Mouse (Mus musculus) MEL (cell line): ENCODE measurements around the gene Gm29776. TPM values are rescaled to one million over a fixed set of nuclear protein-coding genes. Genes with fewer than 3 reads are reported as not detected.

Experiments used
- DNase-seq: peaks from one replicate; pipeline ENCODE4 v3.0.0; 2011; ENCODE audit warnings: low read depth, low spot score
- H3K27ac ChIP-seq: 2 replicates; pipeline ENCODE4 v1.5.1; 2012; ENCODE audit warnings: low read depth, mild to moderate bottlenecking, control low read depth, low read length, moderate library complexity; ENCODE audit not compliant: control insufficient read depth
- H3K27me3 ChIP-seq, 2 experiments: fragments of 150-350 bp in 1 of 2; sonication (generic) in 1 of 2; 2 replicates each; pipeline ENCODE4 v1.6.1; 2012; ENCODE audit warnings: low read length in 2 of 2, mild to moderate bottlenecking in 2 of 2, improper control_type of control experiment in 1 of 2, moderate library complexity in 1 of 2; ENCODE audit not compliant: insufficient read depth in 2 of 2, control insufficient read depth in 1 of 2
- H3K36me3 ChIP-seq, 2 experiments: 2 replicates each; pipeline ENCODE4 v1.6.1; 2012 to 2014; ENCODE audit warnings: low read length in 2 of 2, improper control_type of control experiment in 1 of 2, inconsistent platforms in 1 of 2, mild to moderate bottlenecking in 1 of 2; ENCODE audit not compliant: insufficient read depth in 2 of 2, control insufficient read depth in 1 of 2
- H3K4me1 ChIP-seq, 2 experiments: fragments of 150-350 bp in 1 of 2; sonication (generic) in 1 of 2; 2 replicates each; pipeline ENCODE4 v1.6.1; 2012; ENCODE audit warnings: low read length in 2 of 2, improper control_type of control experiment in 1 of 2, mild to moderate bottlenecking in 1 of 2; ENCODE audit not compliant: insufficient read depth in 2 of 2, control insufficient read depth in 1 of 2
- H3K4me3 ChIP-seq, 2 experiments: fragments of 150-350 bp in 1 of 2; sonication (generic) in 1 of 2; 2 replicates each; pipeline ENCODE4 v1.5.1; 2012; ENCODE audit warnings: low read depth in 2 of 2, low read length in 2 of 2, mild to moderate bottlenecking in 2 of 2, moderate library complexity in 2 of 2, control low read depth in 1 of 2, improper control_type of control experiment in 1 of 2; ENCODE audit not compliant: control insufficient read depth in 1 of 2, insufficient read depth in 1 of 2
- H3K79me2 ChIP-seq: 2 replicates; pipeline ENCODE4 v1.6.1; 2012; ENCODE audit warnings: mild to moderate bottlenecking, low read length, moderate library complexity; ENCODE audit not compliant: control insufficient read depth, poor library complexity, insufficient read depth
- H3K9ac ChIP-seq: 2 replicates; pipeline ENCODE4 v1.6.1; 2012; ENCODE audit warnings: low read depth, mild to moderate bottlenecking, control low read depth, low read length, moderate library complexity; ENCODE audit not compliant: control insufficient read depth, poor library complexity, severe bottlenecking
- H3K9me3 ChIP-seq: fragments of 150-350 bp; sonication (generic); replicated peaks from 2 replicates; pipeline ENCODE4 v1.6.1; 2012; ENCODE audit warnings: mild to moderate bottlenecking, low read length, improper control_type of control experiment, moderate library complexity; ENCODE audit not compliant: insufficient read depth
- CHD1 ChIP-seq: IDR thresholded peaks from 2 replicates; pipeline ENCODE4 v1.6.1; 2012; ENCODE audit warnings: low read depth, mild to moderate bottlenecking, inconsistent platforms, low read length, improper control_type of control experiment
- CTCF ChIP-seq, 3 experiments: IDR thresholded peaks in 2 of 3; conservative IDR thresholded peaks in 1 of 3; 2 replicates each; pipeline ENCODE4 v1.5.1; 2011 to 2012; ENCODE audit warnings: low read length in 3 of 3, low read depth in 2 of 3, mild to moderate bottlenecking in 2 of 3, improper control_type of control experiment in 1 of 3, inconsistent platforms in 1 of 3, mixed read lengths in 1 of 3, moderate library complexity in 1 of 3; ENCODE audit not compliant: control insufficient read depth in 1 of 3, insufficient read depth in 1 of 3, poor library complexity in 1 of 3, severe bottlenecking in 1 of 3
- E2F4 ChIP-seq: IDR thresholded peaks from 2 replicates; pipeline ENCODE4 v1.6.1; 2011; ENCODE audit warnings: low read depth, low read length, improper control_type of control experiment, borderline replicate concordance
- ELF1 ChIP-seq: IDR thresholded peaks from 2 replicates; pipeline ENCODE4 v1.6.1; 2014; ENCODE audit warnings: low read depth, mild to moderate bottlenecking, inconsistent platforms, low read length, improper control_type of control experiment, moderate library complexity
- EP300 ChIP-seq, 2 experiments: IDR thresholded peaks; 2 replicates each; pipeline ENCODE4 v1.6.1; 2011; ENCODE audit warnings: improper control_type of control experiment in 2 of 2, low read length in 2 of 2, low read depth in 1 of 2, mild to moderate bottlenecking in 1 of 2
- GATA1 ChIP-seq: IDR thresholded peaks from 2 replicates; pipeline ENCODE4 v1.6.1; 2011; ENCODE audit warnings: low read depth, low read length, improper control_type of control experiment
- JUND ChIP-seq: IDR thresholded peaks from 2 replicates; pipeline ENCODE4 v1.6.1; 2011; ENCODE audit warnings: low read depth, mild to moderate bottlenecking, improper control_type of control experiment, low read length
- MAFK ChIP-seq: IDR thresholded peaks from 2 replicates; pipeline ENCODE4 v1.6.1; 2011; ENCODE audit warnings: low read depth, mild to moderate bottlenecking, low read length, improper control_type of control experiment, borderline replicate concordance
- MAX ChIP-seq: IDR thresholded peaks from 2 replicates; pipeline ENCODE4 v1.6.1; 2011; ENCODE audit warnings: low read length, improper control_type of control experiment
- MAZ ChIP-seq: IDR thresholded peaks from 2 replicates; pipeline ENCODE4 v1.6.1; 2012; ENCODE audit warnings: low read depth, mild to moderate bottlenecking, inconsistent platforms, low read length, improper control_type of control experiment
- MYC ChIP-seq: IDR thresholded peaks from 2 replicates; pipeline ENCODE4 v1.6.1; 2011; ENCODE audit warnings: low read depth, mild to moderate bottlenecking, low read length, improper control_type of control experiment, moderate library complexity
- NELFE ChIP-seq: IDR thresholded peaks from 2 replicates; pipeline ENCODE4 v1.6.1; 2011; ENCODE audit warnings: low read depth, low read length, improper control_type of control experiment
- RAD21 ChIP-seq: IDR thresholded peaks from 2 replicates; pipeline ENCODE4 v1.6.1; 2011; ENCODE audit warnings: mild to moderate bottlenecking, low read depth, low read length, improper control_type of control experiment
- RCOR1 ChIP-seq: IDR thresholded peaks from 2 replicates; pipeline ENCODE4 v1.6.1; 2012; ENCODE audit warnings: low read depth, mild to moderate bottlenecking, inconsistent platforms, low read length, improper control_type of control experiment
- SIN3A ChIP-seq: IDR thresholded peaks from 2 replicates; pipeline ENCODE4 v1.6.1; 2012; ENCODE audit warnings: low read length, improper control_type of control experiment, inconsistent platforms
- SMC3 ChIP-seq: IDR thresholded peaks from 2 replicates; pipeline ENCODE4 v1.6.1; 2011; ENCODE audit warnings: low read depth, low read length, improper control_type of control experiment
- TAL1 ChIP-seq: IDR thresholded peaks from 2 replicates; pipeline ENCODE4 v1.6.1; 2012; ENCODE audit warnings: mild to moderate bottlenecking, inconsistent platforms, low read length, moderate library complexity, mixed read lengths
- USF1 ChIP-seq: IDR thresholded peaks from 2 replicates; pipeline ENCODE4 v1.6.1; 2014; ENCODE audit warnings: low read depth, mild to moderate bottlenecking, inconsistent platforms, low read length, improper control_type of control experiment, moderate library complexity
- ZC3H11A ChIP-seq: IDR thresholded peaks from 2 replicates; pipeline ENCODE4 v1.6.1; 2012; ENCODE audit warnings: low read depth, mild to moderate bottlenecking, inconsistent platforms, low read length, improper control_type of control experiment
- ZMIZ1 ChIP-seq: IDR thresholded peaks from 2 replicates; pipeline ENCODE4 v1.6.1; 2012; ENCODE audit warnings: low read depth, mild to moderate bottlenecking, inconsistent platforms, low read length, improper control_type of control experiment, moderate library complexity
- ZNF384 ChIP-seq: IDR thresholded peaks from 2 replicates; pipeline ENCODE4 v1.6.1; 2012; ENCODE audit warnings: low read depth, mild to moderate bottlenecking, inconsistent platforms, low read length, improper control_type of control experiment
- polyA plus RNA-seq, 2 experiments: library from polyadenylated mRNA; stranded (reverse) in 1 of 2; unstranded in 1 of 2; fragments of >175 nt in 1 of 2; fragments of >200 nt in 1 of 2; gene quantifications; 2 replicates each; pipeline versions ENCODE4 v1.2.1 to v1.2.4; 2012; ENCODE audit warnings: low replicate concordance in 2 of 2, low read depth in 1 of 2; ENCODE audit not compliant: insufficient read length in 2 of 2, insufficient read depth in 1 of 2, missing spikeins in 1 of 2
- total RNA-seq: library from RNA; depleted of rRNA; stranded (reverse); fragments of 300-350 nt; gene quantifications from 2 replicates; pipeline ENCODE4 v1.2.3, GENCODE M21; 2012

Gene Gm29776
- total and polyA plus RNA-seq, 3 experiments: not detected

- TF ChIP-seq ELF1: no peak
These were observed 7.2 kb upstream of the Gm29776 start (continued) for GRCm38 (mm10) chr14:54705844-54706243.

GRCm38 (mm10) chr14:54703207-54703606 is 4.6 kb upstream of the Gm29776 start:
- Histone ChIP-seq H3K9ac (peak overlapping the region; percentile 6; the same call in 1 of the 2 replicates), H3K4me3 (peak overlapping the region; percentile 4 to 27; a peak in 1 of 4 replicates), H3K4me1 (peaks cover 11 to 35% of the 10 kb centered on the region in 2 experiments), H3K27ac (0 out of 2 replicates have a peak overlapping the region, but pooled peaks have one; percentile 18), H3K27me3 (peaks cover 3% of the 10 kb centered on the region in 2 experiments; a peak in 2 of 4 replicates), H3K36me3 (peaks cover 0 to 16% of the 10 kb centered on the region in 2 experiments; a peak in 2 of 4 replicates), H3K79me2 (no peaks in the 10 kb centered on the region), H3K9me3 (no peaks in the 10 kb centered on the region)
- peak; percentile 52; the same call in 1 of the 2 replicates for TF ChIP-seq RCOR1
- TF ChIP-seq EP300 (IDR thresholded peaks at IDR 0.05; ENCODE audit: low read depth in 1 of 2, low read length in 2 of 2): peak in 1 of 2 experiments; percentile 59; a peak in 2 of 4 replicates
- TF ChIP-seq SIN3A: no peak
- no peak for TF ChIP-seq E2F4
- no peak for TF ChIP-seq CHD1
- peak; percentile 37 for DNase-seq

GRCm38 (mm10) chr14:54701298-54701697 is 2.7 kb upstream of the Gm29776 start:
- Histone ChIP-seq H3K9ac (no peak overlapping the region), H3K27me3 (no peaks in the 10 kb centered on the region), H3K4me3 (no peak overlapping the region), H3K4me1 (peaks cover 5 to 26% of the 10 kb centered on the region in 2 experiments), H3K79me2 (no peaks in the 10 kb centered on the region), H3K9me3 (no peaks in the 10 kb centered on the region), H3K27ac (no peak overlapping the region), H3K36me3 (peaks cover 0 to 15% of the 10 kb centered on the region in 2 experiments; a peak in 2 of 4 replicates)
- peak; percentile 81 for DNase-seq
- peak; percentile 89 to 94 (median 91) for TF ChIP-seq CTCF (IDR thresholded peaks at IDR 0.05 in 2 of 3, conservative IDR thresholded peaks at IDR 0.05 in 1 of 3; ENCODE audit: control insufficient read depth in 1 of 3, insufficient read depth in 1 of 3, low read depth in 2 of 3, low read length in 3 of 3, poor library complexity in 1 of 3, severe bottlenecking in 1 of 3)
- 0 out of 2 replicates have a peak, but pooled peaks have one; percentile 15 for TF ChIP-seq MYC
- peak; percentile 81 for TF ChIP-seq ZC3H11A
- TF ChIP-seq SMC3: peak; percentile 86
- TF ChIP-seq SIN3A: 0 out of 2 replicates have a peak, but pooled peaks have one; percentile 28
- no peak for TF ChIP-seq MAX
- peak; percentile 83 for TF ChIP-seq RAD21
- no peak for TF ChIP-seq JUND

- Histone ChIP-seq H3K4me1 (peaks cover 3 to 15% of the 10 kb centered on the region in 2 experiments), H3K4me3 (no peak overlapping the region), H3K27ac (no peak overlapping the region), H3K27me3 (no peaks in the 10 kb centered on the region), H3K36me3 (peaks cover 0 to 5% of the 10 kb centered on the region in 2 experiments; a peak in 2 of 4 replicates), H3K79me2 (no peaks in the 10 kb centered on the region), H3K9ac (no peak overlapping the region), H3K9me3 (no peaks in the 10 kb centered on the region)
- TF ChIP-seq SMC3: no peak
- TF ChIP-seq NELFE: no peak
- TF ChIP-seq USF1: no peak
- TF ChIP-seq EP300 (IDR thresholded peaks at IDR 0.05; ENCODE audit: low read depth in 1 of 2, low read length in 2 of 2): no peak
- TF ChIP-seq ZNF384: no peak
- no peak for TF ChIP-seq TAL1
- TF ChIP-seq SIN3A: no peak
- no peak for TF ChIP-seq GATA1
- TF ChIP-seq ZMIZ1: no peak
- no peak for TF ChIP-seq E2F4
- no peak for TF ChIP-seq MAFK
- no peak for TF ChIP-seq MAZ
- DNase-seq: no peak
These were observed 953 bp upstream of the Gm29776 start for GRCm38 (mm10) chr14:54699586-54699985.
